Mouse (Mus musculus): Measurements from ENCODE around the gene Ccdc85c. TPM values are rescaled to one million over a fixed set of nuclear protein-coding genes. Genes with fewer than 3 reads are reported as not detected.
A peak's percentile ranks its signal among the peaks of the same experiment; 100 is the strongest.

Ccdc85c gene
- polyA plus RNA-seq, 1 experiment from 2014 or later, result 20.4 TPM

GRCm38 (mm10) chr12:108305172-108305571, 29.9 kb upstream of the Ccdc85c start:
- Histone ChIP-seq H3K4me2 (no peak overlapping the region), H3K27me3 (ENCODE audit: control insufficient read depth, insufficient read depth, low read length) (no peaks in the 10 kb centered on the region; the same call in 1 of the 2 replicates), H3K4me3 (ENCODE audit: low read depth, low read length) (no peak overlapping the region), H3K36me3 (ENCODE audit: control insufficient read depth, insufficient read depth, low read length) (no peaks in the 10 kb centered on the region), H3K9ac (ENCODE audit: low read length) (no peak overlapping the region), H3K4me1 (ENCODE audit: control insufficient read depth, insufficient read depth, low read length) (peaks cover 19% of the 10 kb centered on the region), H3K9me3 (ENCODE audit: control insufficient read depth, low read length) (no peaks in the 10 kb centered on the region), H3K27ac (ENCODE audit: low read depth, low read length) (no peak overlapping the region)
- no peak for DNase-seq (ENCODE audit: low spot score, missing footprints)
- ATAC-seq (ENCODE audit: low FRiP score), result no peak
- 83% methylated on average over 8 of the region's 8 CpGs for WGBS

- no peaks in the 10 kb centered on the region; the same call in 1 of the 2 replicates for H3K27me3 ChIP-seq (ENCODE audit: control insufficient read depth, insufficient read depth, low read length)
- H3K9ac ChIP-seq (ENCODE audit: low read length), result no peak overlapping the region
- no peak overlapping the region for H3K4me2 ChIP-seq
- no peaks in the 10 kb centered on the region for H3K9me3 ChIP-seq (ENCODE audit: control insufficient read depth, low read length)
- DNase-seq (ENCODE audit: low spot score, missing footprints) (no peak), ATAC-seq (ENCODE audit: low FRiP score) (no peak)
- H3K36me3 ChIP-seq (ENCODE audit: control insufficient read depth, insufficient read depth, low read length), result no peaks in the 10 kb centered on the region
- H3K27ac ChIP-seq (ENCODE audit: low read depth, low read length), result no peak overlapping the region
- 64% methylated on average over 6 of the region's 6 CpGs for WGBS
- peaks cover 19% of the 10 kb centered on the region for H3K4me1 ChIP-seq (ENCODE audit: control insufficient read depth, insufficient read depth, low read length)
- H3K4me3 ChIP-seq (ENCODE audit: low read depth, low read length), result no peak overlapping the region
Measured at GRCm38 (mm10) chr12:108303778-108304365, 28.6 kb upstream of the Ccdc85c start.

- Histone ChIP-seq H3K4me3 (ENCODE audit: low read depth, low read length) (no peak overlapping the region), H3K27ac (ENCODE audit: low read depth, low read length) (no peak overlapping the region)
Measured at GRCm38 (mm10) chr12:108301006-108301405, 25.8 kb upstream of the Ccdc85c start.

GRCm38 (mm10) chr12:108297033-108297432, 21.8 kb upstream of the Ccdc85c start:
- 83% methylated on average over 6 of the region's 6 CpGs for WGBS
- no peak overlapping the region for H3K27ac ChIP-seq (ENCODE audit: low read depth, low read length)
- ATAC-seq (ENCODE audit: low FRiP score), result no peak
- H3K4me3 ChIP-seq (ENCODE audit: low read depth, low read length), result no peak overlapping the region
- no peaks in the 10 kb centered on the region for H3K9me3 ChIP-seq (ENCODE audit: control insufficient read depth, low read length)
- H3K27me3 ChIP-seq (ENCODE audit: control insufficient read depth, insufficient read depth, low read length), result no peaks in the 10 kb centered on the region
- no peak overlapping the region for H3K9ac ChIP-seq (ENCODE audit: low read length)
- no peaks in the 10 kb centered on the region for H3K36me3 ChIP-seq (ENCODE audit: control insufficient read depth, insufficient read depth, low read length)
- no peak for DNase-seq (ENCODE audit: low spot score, missing footprints)
- peaks cover 8% of the 10 kb centered on the region for H3K4me1 ChIP-seq (ENCODE audit: control insufficient read depth, insufficient read depth, low read length)
- H3K4me2 ChIP-seq, result no peak overlapping the region

More at GRCm38 (mm10) chr12:108301006-108301405, 25.8 kb upstream of the Ccdc85c start:
- Histone ChIP-seq H3K4me1 (ENCODE audit: control insufficient read depth, insufficient read depth, low read length) (peaks cover 4% of the 10 kb centered on the region), H3K4me2 (no peak overlapping the region), H3K27me3 (ENCODE audit: control insufficient read depth, insufficient read depth, low read length) (no peaks in the 10 kb centered on the region; the same call in 1 of the 2 replicates), H3K36me3 (ENCODE audit: control insufficient read depth, insufficient read depth, low read length) (no peaks in the 10 kb centered on the region), H3K9ac (ENCODE audit: low read length) (no peak overlapping the region), H3K9me3 (ENCODE audit: control insufficient read depth, low read length) (no peaks in the 10 kb centered on the region)
- 78% methylated on average over 6 of the region's 6 CpGs for WGBS
- ATAC-seq (ENCODE audit: low FRiP score) (no peak), DNase-seq (ENCODE audit: low spot score, missing footprints) (no peak)

- Histone ChIP-seq H3K9me3 (ENCODE audit: control insufficient read depth, low read length) (no peaks in the 10 kb centered on the region), H3K4me2 (no peak overlapping the region), H3K4me1 (ENCODE audit: control insufficient read depth, insufficient read depth, low read length) (peaks cover 10% of the 10 kb centered on the region), H3K27me3 (ENCODE audit: control insufficient read depth, insufficient read depth, low read length) (no peaks in the 10 kb centered on the region), H3K4me3 (ENCODE audit: low read depth, low read length) (no peak overlapping the region), H3K36me3 (ENCODE audit: control insufficient read depth, insufficient read depth, low read length) (no peaks in the 10 kb centered on the region), H3K27ac (ENCODE audit: low read depth, low read length) (no peak overlapping the region), H3K9ac (ENCODE audit: low read length) (no peak overlapping the region)
- WGBS, result 74% methylated on average over 3 of the region's 3 CpGs
- DNase-seq (ENCODE audit: low spot score, missing footprints), result no peak
- ATAC-seq (ENCODE audit: low FRiP score), result no peak
Measured at GRCm38 (mm10) chr12:108294620-108295019, 19.4 kb upstream of the Ccdc85c start.

GRCm38 (mm10) chr12:108292957-108293356, 17.7 kb upstream of the Ccdc85c start:
- Histone ChIP-seq H3K9ac (ENCODE audit: low read length) (no peak overlapping the region), H3K9me3 (ENCODE audit: control insufficient read depth, low read length) (no peaks in the 10 kb centered on the region), H3K4me3 (ENCODE audit: low read depth, low read length) (no peak overlapping the region), H3K4me2 (peak overlapping the region; percentile 36), H3K27me3 (ENCODE audit: control insufficient read depth, insufficient read depth, low read length) (no peaks in the 10 kb centered on the region), H3K36me3 (ENCODE audit: control insufficient read depth, insufficient read depth, low read length) (no peaks in the 10 kb centered on the region), H3K4me1 (ENCODE audit: control insufficient read depth, insufficient read depth, low read length) (peaks cover 10% of the 10 kb centered on the region), H3K27ac (ENCODE audit: low read depth, low read length) (0 out of 2 replicates have a peak overlapping the region, but pooled peaks have one; percentile 30)
- ATAC-seq (ENCODE audit: low FRiP score) (peak; percentile 64), DNase-seq (ENCODE audit: low spot score, missing footprints) (peak; percentile 96)
- WGBS, result 8% methylated on average over 8 of the region's 8 CpGs

- H3K9me3 ChIP-seq (ENCODE audit: control insufficient read depth, low read length), result no peaks in the 10 kb centered on the region
- ATAC-seq (ENCODE audit: low FRiP score), result peak; percentile 86
- no peak overlapping the region for H3K9ac ChIP-seq (ENCODE audit: low read length)
- H3K27ac ChIP-seq (ENCODE audit: low read depth, low read length), result no peak overlapping the region
- WGBS, result 9% methylated on average over 9 of the region's 9 CpGs
- H3K4me1 ChIP-seq (ENCODE audit: control insufficient read depth, insufficient read depth, low read length), result peaks cover 10% of the 10 kb centered on the region
- H3K36me3 ChIP-seq (ENCODE audit: control insufficient read depth, insufficient read depth, low read length), result no peaks in the 10 kb centered on the region
- DNase-seq (ENCODE audit: low spot score, missing footprints), result peak; percentile 93
- H3K27me3 ChIP-seq (ENCODE audit: control insufficient read depth, insufficient read depth, low read length), result no peaks in the 10 kb centered on the region
- no peak overlapping the region for H3K4me3 ChIP-seq (ENCODE audit: low read depth, low read length)
- peak overlapping the region; percentile 36 for H3K4me2 ChIP-seq
Measured at GRCm38 (mm10) chr12:108292419-108292818, 17.2 kb upstream of the Ccdc85c start.

GRCm38 (mm10) chr12:108288127-108288880, 13.1 kb upstream of the Ccdc85c start:
- Histone ChIP-seq H3K4me1 (ENCODE audit: control insufficient read depth, insufficient read depth, low read length) (peaks cover 29% of the 10 kb centered on the region), H3K36me3 (ENCODE audit: control insufficient read depth, insufficient read depth, low read length) (no peaks in the 10 kb centered on the region), H3K9me3 (ENCODE audit: control insufficient read depth, low read length) (no peaks in the 10 kb centered on the region), H3K9ac (ENCODE audit: low read length) (no peak overlapping the region), H3K4me3 (ENCODE audit: low read depth, low read length) (no peak overlapping the region), H3K4me2 (no peak overlapping the region), H3K27ac (ENCODE audit: low read depth, low read length) (no peak overlapping the region), H3K27me3 (ENCODE audit: control insufficient read depth, insufficient read depth, low read length) (no peaks in the 10 kb centered on the region)
- ATAC-seq (ENCODE audit: low FRiP score), result no peak
- no peak for DNase-seq (ENCODE audit: low spot score, missing footprints)
- 85% methylated on average over 19 of the region's 19 CpGs for WGBS

- H3K27me3 ChIP-seq (ENCODE audit: control insufficient read depth, insufficient read depth, low read length), result no peaks in the 10 kb centered on the region
- no peak for ATAC-seq (ENCODE audit: low FRiP score)
- H3K9me3 ChIP-seq (ENCODE audit: control insufficient read depth, low read length), result no peaks in the 10 kb centered on the region
- H3K36me3 ChIP-seq (ENCODE audit: control insufficient read depth, insufficient read depth, low read length), result no peaks in the 10 kb centered on the region
- DNase-seq (ENCODE audit: low spot score, missing footprints), result no peak
- no peak overlapping the region for H3K27ac ChIP-seq (ENCODE audit: low read depth, low read length)
- no peak overlapping the region for H3K9ac ChIP-seq (ENCODE audit: low read length)
- H3K4me1 ChIP-seq (ENCODE audit: control insufficient read depth, insufficient read depth, low read length), result peaks cover 21% of the 10 kb centered on the region
- H3K4me3 ChIP-seq (ENCODE audit: low read depth, low read length), result no peak overlapping the region
- no peak overlapping the region for H3K4me2 ChIP-seq
- 92% methylated on average over 8 of the region's 8 CpGs for WGBS
Measured at GRCm38 (mm10) chr12:108287011-108287410, 11.8 kb upstream of the Ccdc85c start.

Measured in midbrain, embryonic 11.5 days (tissue).